Mouse (Mus musculus) frontal cortex, postnatal 36 days (tissue): ENCODE measurements at regions not wholly inside any gene's neighbourhood (a gene's known extent, or its start where the extent isn't known, plus 50 kb on each side); places are given as distances from the start of the nearest gene placed in this dataset.

Experiments
- DNase-seq, 2 experiments: peaks; one replicate each; pipeline ENCODE4 v3.0.0; 2022; ENCODE audit warnings: low spot score in 2 of 2

- DNase-seq = no peak
Observed at GRCm38 (mm10) chr5:111595438-111595837, 138.3 kb upstream of the Gm26897 start.

- DNase-seq = no peak
Observed at GRCm38 (mm10) chr5:111597733-111598132, 136.0 kb upstream of the Gm26897 start.

GRCm38 (mm10) chr5:111601711-111602521, 131.8 kb upstream of the Gm26897 start:
- no peak for DNase-seq

- no peak for DNase-seq
Observed at GRCm38 (mm10) chr5:111613687-111614086, 120.0 kb upstream of the Gm26897 start.

- DNase-seq = no peak
Observed at GRCm38 (mm10) chr5:111619974-111620373, 113.8 kb upstream of the Gm26897 start.

- peak in 1 of 2 experiments; percentile 36 for DNase-seq
Observed at GRCm38 (mm10) chr5:111620626-111621025, 113.1 kb upstream of the Gm26897 start.

GRCm38 (mm10) chr5:111622481-111622880, 111.2 kb upstream of the Gm26897 start:
- no peak for DNase-seq

GRCm38 (mm10) chr5:111626273-111626798, 107.4 kb upstream of the Gm26897 start:
- no peak for DNase-seq

- DNase-seq = no peak
Observed at GRCm38 (mm10) chr5:111630313-111630844, 103.3 kb upstream of the Gm26897 start.

- DNase-seq = no peak
Observed at GRCm38 (mm10) chr5:111631572-111632161, 102.1 kb upstream of the Gm26897 start.

- DNase-seq = no peak
Observed at GRCm38 (mm10) chr5:111635092-111635491, 98.6 kb upstream of the Gm26897 start.

- DNase-seq = no peak
Observed at GRCm38 (mm10) chr5:111636969-111637368, 96.8 kb upstream of the Gm26897 start.

- no peak for DNase-seq
Observed at GRCm38 (mm10) chr5:111638306-111638705, 95.4 kb upstream of the Gm26897 start.

GRCm38 (mm10) chr5:111639476-111640287, 94.0 kb upstream of the Gm26897 start:
- no peak for DNase-seq

- DNase-seq = no peak
Observed at GRCm38 (mm10) chr5:111640976-111641375, 92.7 kb upstream of the Gm26897 start.

GRCm38 (mm10) chr5:111641685-111642084, 92.0 kb upstream of the Gm26897 start:
- no peak for DNase-seq

- DNase-seq = no peak
Observed at GRCm38 (mm10) chr5:111644142-111644541, 89.6 kb upstream of the Gm26897 start.

- DNase-seq = no peak
Observed at GRCm38 (mm10) chr5:111644788-111645187, 88.9 kb upstream of the Gm26897 start.

- DNase-seq = no peak
Observed at GRCm38 (mm10) chr5:111647686-111648200, 86.0 kb upstream of the Gm26897 start.

GRCm38 (mm10) chr5:111648481-111648880, 85.2 kb upstream of the Gm26897 start:
- DNase-seq = no peak

GRCm38 (mm10) chr5:111649012-111649411, 84.7 kb upstream of the Gm26897 start:
- DNase-seq = peak; percentile 61 to 80

- DNase-seq = no peak
Observed at GRCm38 (mm10) chr5:111652472-111652871, 81.3 kb upstream of the Gm26897 start.
